Mouse (Mus musculus) midbrain, embryonic 15.5 days (tissue): Measurements from ENCODE around the gene Tex35. TPM values are rescaled to one million over a fixed set of nuclear protein-coding genes. Genes with fewer than 3 reads are reported as not detected.
A peak's percentile ranks its signal among the peaks of the same experiment; 100 is the strongest.

Source experiments
- ATAC-seq: fragments of 200-750 bp; cut with Nextera tagmentation; replicated peaks from 2 replicates; pipeline ENCODE4 v1.8.0; 2017; ENCODE audit warnings: moderate TSS enrichment
- H3K27ac ChIP-seq: fragments of 300-500 bp; sonication (generic); 2 replicates; pipeline ENCODE4 v1.5.1; 2015; ENCODE audit warnings: mild to moderate bottlenecking, inconsistent platforms
- H3K27me3 ChIP-seq: fragments of 300-500 bp; sonication (generic); replicated peaks from 2 replicates; pipeline ENCODE4 v1.6.1; 2015; ENCODE audit warnings: inconsistent platforms
- H3K36me3 ChIP-seq: fragments of 300-500 bp; sonication (generic); replicated peaks from 2 replicates; pipeline ENCODE4 v1.6.1; 2015; ENCODE audit warnings: inconsistent platforms
- H3K4me1 ChIP-seq: fragments of 300-500 bp; sonication (generic); 2 replicates; pipeline ENCODE4 v1.6.1; 2015; ENCODE audit warnings: inconsistent platforms
- H3K4me2 ChIP-seq: fragments of 300-500 bp; sonication (generic); 2 replicates; pipeline ENCODE4 v1.6.1; 2015; ENCODE audit warnings: inconsistent platforms, mild to moderate bottlenecking, moderate library complexity
- H3K4me3 ChIP-seq: fragments of 300-500 bp; sonication (generic); 2 replicates; pipeline ENCODE4 v1.5.1; 2015; ENCODE audit warnings: mild to moderate bottlenecking, inconsistent platforms
- H3K9ac ChIP-seq: fragments of 300-500 bp; sonication (generic); 2 replicates; pipeline ENCODE4 v1.6.1; 2015; ENCODE audit warnings: mild to moderate bottlenecking, inconsistent platforms
- H3K9me3 ChIP-seq: fragments of 300-500 bp; sonication (generic); 2 replicates; pipeline ENCODE4 v1.6.1; 2016; ENCODE audit warnings: inconsistent platforms
- WGBS: fragments of 180-500 bp; shearing (Covaris S2); methylation state at CpG from one replicate; pipeline ENCODE4 v1.1.7; 2015; ENCODE audit warnings: mixed read lengths; 5-methylcytosine and 5-hydroxymethylcytosine counted together
- polyA plus RNA-seq: library from polyadenylated mRNA; unstranded; fragments of >200 nt; fragmentation: Nextera tagmentation; extraction: Ambion mirVana; gene quantifications from 2 replicates; pipeline ENCODE4 v1.2.1, GENCODE M21; 2015

The Tex35 gene
- polyA plus RNA-seq, 1 experiment from 2014 or later, result not detected

GRCm38 (mm10) chr1:157061800-157062444 is 46.6 kb downstream of the Tex35 start:
- no peak for ATAC-seq
- H3K4me1 ChIP-seq, result peaks cover 9% of the 10 kb centered on the region
- WGBS, result 94% methylated on average over 10 of the region's 10 CpGs
- no peak overlapping the region for H3K9ac ChIP-seq
- no peaks in the 10 kb centered on the region for H3K9me3 ChIP-seq
- no peaks in the 10 kb centered on the region for H3K27me3 ChIP-seq
- H3K4me2 ChIP-seq, result no peak overlapping the region
- no peak overlapping the region for H3K27ac ChIP-seq
- no peak overlapping the region for H3K4me3 ChIP-seq
- H3K36me3 ChIP-seq, result no peaks in the 10 kb centered on the region

GRCm38 (mm10) chr1:157061170-157061569 is 47.3 kb downstream of the Tex35 start:
- Histone ChIP-seq H3K4me2 (no peak overlapping the region), H3K36me3 (no peaks in the 10 kb centered on the region), H3K9ac (no peak overlapping the region), H3K4me3 (no peak overlapping the region), H3K9me3 (no peaks in the 10 kb centered on the region), H3K27ac (no peak overlapping the region), H3K27me3 (no peaks in the 10 kb centered on the region), H3K4me1 (peaks cover 13% of the 10 kb centered on the region)
- ATAC-seq, result no peak
- WGBS, result 82% methylated on average over 3 of the region's 3 CpGs

GRCm38 (mm10) chr1:157060441-157061135 is 47.9 kb downstream of the Tex35 start:
- no peak overlapping the region for H3K4me2 ChIP-seq
- H3K36me3 ChIP-seq, result no peaks in the 10 kb centered on the region
- WGBS, result 73% methylated on average over 12 of the region's 12 CpGs
- H3K4me3 ChIP-seq, result no peak overlapping the region
- no peak overlapping the region for H3K9ac ChIP-seq
- H3K27me3 ChIP-seq, result no peaks in the 10 kb centered on the region
- H3K4me1 ChIP-seq, result peaks cover 13% of the 10 kb centered on the region
- no peak for ATAC-seq
- H3K27ac ChIP-seq, result no peak overlapping the region
- H3K9me3 ChIP-seq, result no peaks in the 10 kb centered on the region

GRCm38 (mm10) chr1:157055901-157056300 is 52.6 kb downstream of the Tex35 start:
- H3K4me2 ChIP-seq, result peak overlapping the region; percentile 26; the same call in 1 of the 2 replicates
- H3K27me3 ChIP-seq, result no peaks in the 10 kb centered on the region
- H3K27ac ChIP-seq, result peak overlapping the region; percentile 79
- H3K9me3 ChIP-seq, result no peaks in the 10 kb centered on the region
- 29% methylated on average over 6 of the region's 6 CpGs for WGBS
- H3K9ac ChIP-seq, result no peak overlapping the region
- peaks cover 29% of the 10 kb centered on the region for H3K4me1 ChIP-seq
- no peak overlapping the region for H3K4me3 ChIP-seq
- peak; percentile 35; the same call in 1 of the 2 replicates for ATAC-seq
- no peaks in the 10 kb centered on the region for H3K36me3 ChIP-seq

- peak overlapping the region; percentile 26 for H3K4me2 ChIP-seq
- peak; percentile 89 for ATAC-seq
- H3K4me1 ChIP-seq, result peaks cover 29% of the 10 kb centered on the region
- H3K4me3 ChIP-seq, result no peak overlapping the region
- peak overlapping the region; percentile 79 for H3K27ac ChIP-seq
- no peaks in the 10 kb centered on the region for H3K36me3 ChIP-seq
- H3K27me3 ChIP-seq, result no peaks in the 10 kb centered on the region
- H3K9me3 ChIP-seq, result no peaks in the 10 kb centered on the region
- H3K9ac ChIP-seq, result no peak overlapping the region; the same call in 1 of the 2 replicates
- WGBS, result 11% methylated on average over 11 of the region's 11 CpGs
Measured at GRCm38 (mm10) chr1:157055288-157055831, 53.1 kb downstream of the Tex35 start.

GRCm38 (mm10) chr1:157054659-157055058 is 53.8 kb downstream of the Tex35 start:
- H3K27ac ChIP-seq, result peak overlapping the region; percentile 79
- peaks cover 29% of the 10 kb centered on the region for H3K4me1 ChIP-seq
- H3K4me3 ChIP-seq, result no peak overlapping the region
- no peaks in the 10 kb centered on the region for H3K27me3 ChIP-seq
- 38% methylated on average over 7 of the region's 7 CpGs for WGBS
- H3K9me3 ChIP-seq, result no peaks in the 10 kb centered on the region
- peak; percentile 35; the same call in 1 of the 2 replicates for ATAC-seq
- H3K36me3 ChIP-seq, result no peaks in the 10 kb centered on the region
- no peak overlapping the region for H3K9ac ChIP-seq
- H3K4me2 ChIP-seq, result peak overlapping the region; percentile 26

GRCm38 (mm10) chr1:157049886-157050285 is 58.6 kb downstream of the Tex35 start:
- peaks cover 21% of the 10 kb centered on the region for H3K4me1 ChIP-seq
- H3K27ac ChIP-seq, result no peak overlapping the region
- no peaks in the 10 kb centered on the region for H3K36me3 ChIP-seq
- ATAC-seq, result no peak
- no peaks in the 10 kb centered on the region for H3K27me3 ChIP-seq
- no peak overlapping the region for H3K4me3 ChIP-seq
- no peak overlapping the region for H3K4me2 ChIP-seq
- WGBS, result 90% methylated on average over 2 of the region's 2 CpGs
- no peak overlapping the region for H3K9ac ChIP-seq
- H3K9me3 ChIP-seq, result no peaks in the 10 kb centered on the region

Other genes starting within 250 kb of the Tex35 start
- 87.9 and 104 TPM in 2 replicates for gene Ralgps2, start 169.1 kb downstream of the Tex35 start, polyA plus RNA-seq